Mouse (Mus musculus) layer of hippocampus, postnatal 25 days (tissue): ENCODE results near the gene Nufip1. TPM values are rescaled to one million over a fixed set of nuclear protein-coding genes. Genes with fewer than 3 reads are reported as not detected.

Experiments
- DNase-seq, 2 experiments: peaks; one replicate each; pipeline ENCODE4 v3.0.0; 2022; ENCODE audit warnings: mixed read lengths in 2 of 2, low spot score in 1 of 2; ENCODE audit errors: extremely low spot score in 1 of 2
- total RNA-seq, 2 experiments: library from RNA; stranded (reverse); gene quantifications; 2 replicates each; pipeline ENCODE4 v1.2.3; 2021

Nufip1 gene
- total RNA-seq, 2 experiments from 2014 or later, result 7.8 to 8.2 TPM

- no peak for DNase-seq
Observed at GRCm38 (mm10) chr14:76175808-76176207, 65.1 kb downstream of the Nufip1 start.

- no peak for DNase-seq
Observed at GRCm38 (mm10) chr14:76177230-76177629, 66.5 kb downstream of the Nufip1 start.

- no peak for DNase-seq
Observed at GRCm38 (mm10) chr14:76178447-76178846, 67.8 kb downstream of the Nufip1 start.

GRCm38 (mm10) chr14:76179343-76179742, 68.7 kb downstream of the Nufip1 start:
- no peak for DNase-seq

DNA sequence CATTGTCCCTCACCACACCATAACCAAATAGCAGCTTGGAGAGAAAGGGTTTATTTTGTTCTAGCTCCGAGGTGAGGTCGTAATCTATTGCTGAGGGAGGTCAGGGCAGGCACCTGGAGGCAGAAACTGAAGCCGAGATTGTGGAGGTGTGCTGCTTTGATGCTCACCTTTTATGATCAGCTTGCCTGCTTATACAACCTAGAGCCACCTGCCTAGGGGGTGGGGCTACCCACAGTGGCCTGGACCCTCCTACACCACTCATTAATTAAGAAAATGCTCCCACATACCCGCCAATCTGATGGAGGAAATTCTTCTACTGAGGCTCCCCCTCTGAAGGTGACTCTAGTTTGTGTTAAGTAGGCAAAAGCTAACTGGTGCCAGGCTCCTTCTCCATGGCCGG, 74.7 kb downstream of the Nufip1 start:
- DNase-seq, result no peak

DNA sequence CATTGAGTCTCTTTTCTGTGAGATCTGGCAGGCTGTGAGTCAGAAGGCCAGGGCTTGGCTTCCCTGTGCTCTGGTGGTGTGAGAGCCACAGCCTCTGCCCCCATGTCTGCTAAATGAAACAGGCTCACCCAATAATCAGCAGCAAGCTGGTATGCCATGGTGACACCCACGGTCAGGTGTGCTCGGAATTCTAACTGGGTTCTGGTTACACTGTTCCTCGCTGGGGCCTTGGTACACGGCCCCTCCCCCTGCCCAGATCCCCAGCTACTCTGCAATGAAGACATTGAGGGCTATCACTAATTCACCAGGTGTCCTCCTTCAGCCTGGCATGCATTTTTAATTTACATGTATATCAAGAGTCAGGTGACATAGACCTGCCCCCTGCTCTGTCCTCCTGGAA, 75.6 kb downstream of the Nufip1 start:
- no peak for DNase-seq

Other genes starting within 250 kb of the Nufip1 start
- 10 to 100 TPM; 55.4 to 56.9 TPM for gene Kctd4, start 155.9 kb upstream of the Nufip1 start, total RNA-seq
- gene Gtf2f2, start 100.0 kb upstream of the Nufip1 start, total RNA-seq, result 10 to 100 TPM; 19.7 to 23.3 TPM
- 10 to 100 TPM; 23.4 to 23.6 TPM for gene Gpalpp1, start 131 bp upstream of the Nufip1 start, total RNA-seq